Mouse (Mus musculus) limb, embryonic 14.5 days (tissue): ENCODE measurements around the gene Mob2. TPM values are rescaled to one million over a fixed set of nuclear protein-coding genes. Genes with fewer than 3 reads are reported as not detected.

Source experiments
- ATAC-seq: fragments of 200-750 bp; cut with Nextera tagmentation; 2 replicates; pipeline ENCODE4 v1.8.0; 2017; ENCODE audit warnings: low read depth, moderate number of reproducible peaks, moderate TSS enrichment; ENCODE audit not compliant: low FRiP score
- DNase-seq: peaks from one replicate; pipeline ENCODE4 v3.0.0-alpha.2; 2015; ENCODE audit warnings: low spot score
- H3K27ac ChIP-seq: fragments of 300-500 bp; sonication (generic); replicated peaks from 2 replicates; pipeline ENCODE4 v1.5.1; 2014; ENCODE audit warnings: low read depth, mild to moderate bottlenecking, low read length, moderate library complexity, mixed read lengths
- H3K27me3 ChIP-seq: fragments of 300-500 bp; sonication (generic); 2 replicates; pipeline ENCODE4 v1.6.1; 2014; ENCODE audit warnings: low read length, mixed read lengths; ENCODE audit not compliant: control insufficient read depth, insufficient read depth
- H3K36me3 ChIP-seq: fragments of 300-500 bp; sonication (generic); 2 replicates; pipeline ENCODE4 v1.6.1; 2014; ENCODE audit warnings: mild to moderate bottlenecking, low read length, moderate library complexity, mixed read lengths; ENCODE audit not compliant: control insufficient read depth, insufficient read depth
- H3K4me1 ChIP-seq: fragments of 300-500 bp; sonication (generic); 2 replicates; pipeline ENCODE4 v1.6.1; 2014; ENCODE audit warnings: antibody characterized with exemption, low read length, mixed read lengths; ENCODE audit not compliant: control insufficient read depth, insufficient read depth
- H3K4me2 ChIP-seq: fragments of 300-500 bp; sonication (generic); replicated peaks from 2 replicates; pipeline ENCODE4 v1.6.1; 2014; ENCODE audit warnings: low read depth, mild to moderate bottlenecking, low read length, moderate library complexity; ENCODE audit not compliant: severe bottlenecking
- H3K4me3 ChIP-seq: fragments of 300-500 bp; sonication (generic); replicated peaks from 2 replicates; pipeline ENCODE4 v1.5.1; 2014; ENCODE audit warnings: low read length
- H3K9ac ChIP-seq: fragments of 300-500 bp; sonication (generic); 2 replicates; pipeline ENCODE4 v1.6.1; 2014; ENCODE audit warnings: mild to moderate bottlenecking, low read depth, low read length, moderate library complexity; ENCODE audit not compliant: severe bottlenecking
- H3K9me3 ChIP-seq: fragments of 300-500 bp; sonication (generic); 2 replicates; pipeline ENCODE4 v1.6.1; 2016; ENCODE audit warnings: low read length; ENCODE audit not compliant: control insufficient read depth
- POLR2A ChIP-seq: fragments of 200-500 bp; IDR thresholded peaks from 2 replicates; pipeline ENCODE4 v1.8.0; 2012; ENCODE audit warnings: inconsistent platforms, mild to moderate bottlenecking, moderate library complexity, borderline replicate concordance; ENCODE audit not compliant: insufficient read depth, insufficient read length; ENCODE audit errors: extremely low read depth
- WGBS: fragments of 180-500 bp; shearing (Covaris S2); extraction: QIAGEN DNeasy Blood & Tissue Kit; methylation state at CpG from one replicate; pipeline ENCODE4 v1.1.7; 2014; 5-methylcytosine and 5-hydroxymethylcytosine counted together
- microRNA-seq: library from miRNA; unstranded; fragments of <30 nt; microRNA quantifications from one replicate; pipeline ENCODE4, GENCODE M21; 2016
- polyA plus RNA-seq, 2 experiments: library from polyadenylated mRNA; depleted of rRNA in 1 of 2; stranded (reverse) in 1 of 2; unstranded in 1 of 2; fragments of >200 nt; fragmentation: Nextera tagmentation in 1 of 2; extraction: Ambion mirVana in 1 of 2; gene quantifications; 2 replicates each; pipeline versions ENCODE4 v1.2.1 to v1.2.3; 2012 to 2014

Mob2 gene
- polyA plus RNA-seq, 2 experiments = 55.2 to 73.6 TPM

- H3K4me3 ChIP-seq = no peak overlapping the region
- H3K36me3 ChIP-seq = no peaks in the 10 kb centered on the region
- no peak for DNase-seq
- no peak overlapping the region for H3K9ac ChIP-seq
- 89% methylated on average over 2 of the region's 2 CpGs for WGBS
- no peaks in the 10 kb centered on the region for H3K27me3 ChIP-seq
- H3K4me2 ChIP-seq = no peak overlapping the region
- no peaks in the 10 kb centered on the region for H3K4me1 ChIP-seq
- TF ChIP-seq POLR2A = no peak
- no peaks in the 10 kb centered on the region for H3K9me3 ChIP-seq
- H3K27ac ChIP-seq = no peak overlapping the region
- ATAC-seq = no peak
Measured at GRCm38 (mm10) chr7:141960926-141961325, 99.9 kb downstream of the Mob2 start.

GRCm38 (mm10) chr7:141959133-141959532 is 101.7 kb downstream of the Mob2 start:
- H3K36me3 ChIP-seq = no peaks in the 10 kb centered on the region
- DNase-seq (peak; percentile 49), ATAC-seq (no peak)
- no peak overlapping the region for H3K9ac ChIP-seq
- H3K27me3 ChIP-seq = no peaks in the 10 kb centered on the region
- WGBS = 65% methylated on average over 1 of the region's 1 CpGs
- H3K9me3 ChIP-seq = no peaks in the 10 kb centered on the region
- no peak for TF ChIP-seq POLR2A
- no peak overlapping the region for H3K4me3 ChIP-seq
- H3K4me2 ChIP-seq = no peak overlapping the region
- no peak overlapping the region for H3K27ac ChIP-seq
- no peaks in the 10 kb centered on the region for H3K4me1 ChIP-seq

Small RNA genes lying within 50 kb of the gene (microRNA-seq; reads per million reads assigned to microRNA genes)
- gene Mir3104 = not detected

Other genes starting within 250 kb of the Mob2 start
- 0.01 and 0.03 TPM in 2 replicates for gene Muc5b, start 222.0 kb downstream of the Mob2 start, polyA plus RNA-seq (2012; rRNA removed)
- gene Muc5b, start 222.0 kb downstream of the Mob2 start, polyA plus RNA-seq (2014; fragmentation: Nextera tagmentation; extraction: Ambion mirVana) = 0.03 TPM in 1 of 2 replicates, not detected in the other
- gene Tollip, start 142.6 kb downstream of the Mob2 start, polyA plus RNA-seq (2012; rRNA removed) = 46.0 and 55.8 TPM in 2 replicates
- gene Tollip, start 142.6 kb downstream of the Mob2 start, polyA plus RNA-seq (2014; fragmentation: Nextera tagmentation; extraction: Ambion mirVana) = 41.3 and 46.3 TPM in 2 replicates
- 0.47 and 0.78 TPM in 2 replicates for gene Brsk2, start 111.3 kb downstream of the Mob2 start, polyA plus RNA-seq (2012; rRNA removed)
- gene Brsk2, start 111.3 kb downstream of the Mob2 start, polyA plus RNA-seq (2014; fragmentation: Nextera tagmentation; extraction: Ambion mirVana) = 0.66 and 0.68 TPM in 2 replicates
- 4.1 and 5.4 TPM in 2 replicates for gene Dusp8, start 34.8 kb upstream of the Mob2 start, polyA plus RNA-seq (2012; rRNA removed)
- gene Dusp8, start 34.8 kb upstream of the Mob2 start, polyA plus RNA-seq (2014; fragmentation: Nextera tagmentation; extraction: Ambion mirVana) = 3.5 TPM in 2 replicates
- not detected in 2 replicates for gene Gm45618, start 59.7 kb upstream of the Mob2 start, polyA plus RNA-seq (2012; rRNA removed)
- gene Gm45618, start 59.7 kb upstream of the Mob2 start, polyA plus RNA-seq (2014; fragmentation: Nextera tagmentation; extraction: Ambion mirVana) = not detected in 2 replicates
- not detected in 2 replicates for gene Gm39115, start 75.0 kb upstream of the Mob2 start, polyA plus RNA-seq (2012; rRNA removed)
- gene Gm39115, start 75.0 kb upstream of the Mob2 start, polyA plus RNA-seq (2014; fragmentation: Nextera tagmentation; extraction: Ambion mirVana) = not detected in 2 replicates
- gene Gm45337, start 83.5 kb upstream of the Mob2 start, polyA plus RNA-seq (2012; rRNA removed) = not detected in 2 replicates
- not detected in 2 replicates for gene Gm45337, start 83.5 kb upstream of the Mob2 start, polyA plus RNA-seq (2014; fragmentation: Nextera tagmentation; extraction: Ambion mirVana)
- not detected in 2 replicates for gene Gm29735, start 96.0 kb upstream of the Mob2 start, polyA plus RNA-seq (2012; rRNA removed)
- gene Gm29735, start 96.0 kb upstream of the Mob2 start, polyA plus RNA-seq (2014; fragmentation: Nextera tagmentation; extraction: Ambion mirVana) = not detected in 2 replicates
- gene Gm4553, start 104.7 kb upstream of the Mob2 start, polyA plus RNA-seq (2012; rRNA removed) = not detected in 2 replicates
- not detected in 2 replicates for gene Gm4553, start 104.7 kb upstream of the Mob2 start, polyA plus RNA-seq (2014; fragmentation: Nextera tagmentation; extraction: Ambion mirVana)
- gene Krtap5-2, start 114.9 kb upstream of the Mob2 start, polyA plus RNA-seq (2012; rRNA removed) = not detected in 2 replicates
- not detected in 2 replicates for gene Krtap5-2, start 114.9 kb upstream of the Mob2 start, polyA plus RNA-seq (2014; fragmentation: Nextera tagmentation; extraction: Ambion mirVana)
- gene Gm10153, start 129.3 kb upstream of the Mob2 start, polyA plus RNA-seq (2012; rRNA removed) = not detected in 2 replicates
- gene Gm10153, start 129.3 kb upstream of the Mob2 start, polyA plus RNA-seq (2014; fragmentation: Nextera tagmentation; extraction: Ambion mirVana) = not detected in 2 replicates
- not detected in 2 replicates for gene Krtap5-3, start 140.3 kb upstream of the Mob2 start, polyA plus RNA-seq (2012; rRNA removed)
- not detected in 2 replicates for gene Krtap5-3, start 140.3 kb upstream of the Mob2 start, polyA plus RNA-seq (2014; fragmentation: Nextera tagmentation; extraction: Ambion mirVana)
- not detected in 2 replicates for gene Gm7579, start 150.8 kb upstream of the Mob2 start, polyA plus RNA-seq (2012; rRNA removed)
- not detected in 2 replicates for gene Gm7579, start 150.8 kb upstream of the Mob2 start, polyA plus RNA-seq (2014; fragmentation: Nextera tagmentation; extraction: Ambion mirVana)
- not detected in 2 replicates for gene Krtap5-5, start 168.9 kb upstream of the Mob2 start, polyA plus RNA-seq (2012; rRNA removed)
- gene Krtap5-5, start 168.9 kb upstream of the Mob2 start, polyA plus RNA-seq (2014; fragmentation: Nextera tagmentation; extraction: Ambion mirVana) = not detected in 2 replicates
- not detected in 2 replicates for gene Gm40460, start 180.0 kb upstream of the Mob2 start, polyA plus RNA-seq (2012; rRNA removed)
- gene Gm40460, start 180.0 kb upstream of the Mob2 start, polyA plus RNA-seq (2014; fragmentation: Nextera tagmentation; extraction: Ambion mirVana) = not detected in 2 replicates
- not detected in 2 replicates for gene Gm2431, start 197.3 kb upstream of the Mob2 start, polyA plus RNA-seq (2012; rRNA removed)
- gene Gm2431, start 197.3 kb upstream of the Mob2 start, polyA plus RNA-seq (2014; fragmentation: Nextera tagmentation; extraction: Ambion mirVana) = not detected in 2 replicates
- 0.28 TPM in 1 of 2 replicates, not detected in the other for gene Gm4559, start 213.3 kb upstream of the Mob2 start, polyA plus RNA-seq (2012; rRNA removed)
- not detected in 2 replicates for gene Gm4559, start 213.3 kb upstream of the Mob2 start, polyA plus RNA-seq (2014; fragmentation: Nextera tagmentation; extraction: Ambion mirVana)
- gene Krtap5-1, start 236.1 kb upstream of the Mob2 start, polyA plus RNA-seq (2012; rRNA removed) = not detected in 2 replicates
- not detected in 2 replicates for gene Krtap5-1, start 236.1 kb upstream of the Mob2 start, polyA plus RNA-seq (2014; fragmentation: Nextera tagmentation; extraction: Ambion mirVana)
- gene Krtap5-4, start 242.5 kb upstream of the Mob2 start, polyA plus RNA-seq (2012; rRNA removed) = not detected in 2 replicates
- gene Krtap5-4, start 242.5 kb upstream of the Mob2 start, polyA plus RNA-seq (2014; fragmentation: Nextera tagmentation; extraction: Ambion mirVana) = not detected in 2 replicates